Mouse (Mus musculus): ENCODE measurements around the gene Atp9a.

GRCm38 (mm10) chr2:168590168-168590551 lies 152.0 kb downstream of the Atp9a start:
- TF ChIP-seq POLR2AphosphoS2 (IDR thresholded peaks at IDR 0.05; ENCODE audit: insufficient read length, low read depth): no peak
- TF ChIP-seq POLR2A (IDR thresholded peaks at IDR 0.05; ENCODE audit: insufficient read length, low read depth): no peak
- no peak for TF ChIP-seq CEBPB (IDR thresholded peaks at IDR 0.05; ENCODE audit: insufficient read depth, poor library complexity, severe bottlenecking)
- no peak for TF ChIP-seq TCF3 (IDR thresholded peaks at IDR 0.05; ENCODE audit: insufficient read length, low read depth)
- no peak for TF ChIP-seq SRF (IDR thresholded peaks at IDR 0.05; ENCODE audit: control insufficient read depth, insufficient read length, low read depth)
- no peak for TF ChIP-seq E2F4 (IDR thresholded peaks at IDR 0.05; ENCODE audit: insufficient read depth)

All from myocyte (in vitro differentiated cells).